Mouse (Mus musculus): ENCODE measurements around the gene Gmds.

DNA sequence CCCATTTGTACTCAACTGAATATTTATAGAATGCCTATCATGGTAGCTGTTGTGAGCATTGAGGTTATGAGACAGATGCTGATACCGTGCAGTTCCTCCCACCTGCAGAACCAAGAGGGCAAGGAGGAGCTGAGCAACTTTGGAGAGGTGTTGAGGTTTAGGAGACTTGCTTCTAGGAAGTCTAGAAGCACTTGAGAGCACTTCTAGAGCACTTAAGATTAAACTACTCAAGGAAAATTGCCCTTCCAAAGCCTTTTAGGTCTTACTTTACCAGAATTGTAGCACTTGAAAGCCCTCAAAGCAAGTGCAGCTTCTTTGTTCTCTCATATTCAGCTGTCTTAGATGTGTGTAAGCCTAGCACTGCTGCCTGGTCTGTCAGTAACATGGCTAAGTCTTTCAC, 409.2 kb downstream of the Gmds start:
- TF ChIP-seq CTCF (IDR thresholded peaks at IDR 0.05; ENCODE audit: low read depth, low read length) (no peak), POLR2A (IDR thresholded peaks at IDR 0.05; ENCODE audit: borderline replicate concordance, low read depth, low read length) (no peak)

Measured in bone marrow macrophage, adult 2 months (primary cell).